Mouse (Mus musculus) thymus, adult 2 months (tissue): ENCODE results near the gene Tmem30a.

ENCODE experiments used
- CTCF ChIP-seq: fragments of 200-500 bp; IDR thresholded peaks from 2 replicates; pipeline ENCODE4 v1.5.1; 2012; ENCODE audit warnings: mild to moderate bottlenecking, control low read depth, low read length, moderate library complexity, borderline replicate concordance; ENCODE audit not compliant: control insufficient read depth, poor library complexity, insufficient read depth; ENCODE audit errors: extremely low read depth
- POLR2A ChIP-seq: fragments of 200-500 bp; IDR thresholded peaks from 2 replicates; pipeline ENCODE4 v1.6.1; 2012; ENCODE audit warnings: mild to moderate bottlenecking, low read length, control low read depth, moderate library complexity; ENCODE audit not compliant: control insufficient read depth, poor library complexity, insufficient read depth; ENCODE audit errors: extremely low read depth

GRCm38 (mm10) chr9:79720143-79720542 is 73.2 kb downstream of the Tmem30a start:
- TF ChIP-seq CTCF (no peak), POLR2A (no peak)
